Comparison of ENCODE assay signal across 10 mouse cellular contexts in the genomic region with DNA sequence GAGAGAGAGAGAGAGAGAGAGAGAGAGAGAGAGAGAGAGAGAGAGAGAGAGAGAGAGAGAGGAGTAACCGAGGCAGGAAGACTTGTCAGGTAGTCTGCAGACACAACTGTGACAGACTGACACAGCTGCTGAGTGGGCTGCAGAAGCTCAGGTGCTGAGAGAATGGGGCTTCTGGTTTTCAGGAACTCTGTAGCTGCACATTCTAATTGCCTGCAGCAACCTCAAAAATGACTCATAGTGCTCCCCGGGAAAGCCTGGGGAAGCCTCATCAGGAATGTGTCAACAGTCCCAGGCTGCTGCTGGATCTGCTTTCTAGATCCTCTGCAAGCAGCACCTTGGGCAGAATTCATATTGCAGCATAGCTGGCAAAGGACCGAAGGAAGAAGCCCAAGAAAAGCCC.
DNase-seq lines count a peak whose midpoint lies in the region.
"Had no signal": no experiment of that assay in that cellular context is flagged by ENCODE, and none has a peak within 500 bp of the region (broad histone marks: within the 10 kb centered on the region; RNA-seq: fewer than 3 reads in every experiment).

No protein-coding gene starts in this region.

- intact Hi-C loops in left cerebral cortex, postnatal 4 days (cut with DNase I), result no loop called here

- H3K27me3 ChIP-seq in embryonic facial prominence, embryonic 10.5 days (replicated peaks; ENCODE audit: low read depth, poor library complexity, severe bottlenecking), result 0 out of 2 replicates have a peak, but pooled peaks cover 7% of the 10 kb centered on the region

- H3K4me3 ChIP-seq in embryonic facial prominence, embryonic 10.5 days, result no peak overlapping the region

- H3K4me1 ChIP-seq in embryonic facial prominence, embryonic 10.5 days, result peaks cover 8% of the 10 kb centered on the region; the same call in 1 of the 2 replicates

- no peak overlapping the region for H3K27ac ChIP-seq in embryonic facial prominence, embryonic 10.5 days (replicated peaks)
- H3K27ac ChIP-seq: macrophage had no signal

- no peaks in the 10 kb centered on the region for H3K36me3 ChIP-seq in embryonic facial prominence, embryonic 10.5 days (replicated peaks)

- 64% methylated on average over 3 of the region's 3 CpGs for WGBS in embryonic facial prominence, embryonic 10.5 days

- DNase-seq in left cerebral cortex, adult 11 months (ENCODE audit: low spot score), result peak; percentile 51
- no peak for DNase-seq in left cerebral cortex, postnatal 4 days
- DNase-seq in embryonic facial prominence, embryonic 10.5 days (ENCODE audit: low spot score), result peak; percentile 13
- DNase-seq in layer of hippocampus, postnatal 36 days, result peak; percentile 15 to 41
- peak; percentile 29 for DNase-seq in right cerebral cortex, postnatal 14 days
- DNase-seq in spleen, postnatal 14 days (ENCODE audit: low spot score in 2 of 2), result no peak
- no peak for DNase-seq in spleen, postnatal 10 days (ENCODE audit: low spot score in 2 of 2)
- DNase-seq: adrenal gland, postnatal 10 days; spleen, adult 18-20 months had no signal

- no peaks in the 10 kb centered on the region for H3K9me3 ChIP-seq in embryonic facial prominence, embryonic 10.5 days

Comparison
In these comparisons a context has a peak if more than half of its experiments do, and no peak if none do; other contexts are left out.
1. DNase-seq: peak in left cerebral cortex, adult 11 months (single experiment), embryonic facial prominence, embryonic 10.5 days (single experiment), layer of hippocampus, postnatal 36 days (2 of 2) and right cerebral cortex, postnatal 14 days (single experiment); none in left cerebral cortex, postnatal 4 days (single experiment), spleen, postnatal 14 days (0 of 2) and spleen, postnatal 10 days (0 of 2).